Mouse (Mus musculus): ENCODE results near the gene Prol1. TPM values are rescaled to one million over a fixed set of nuclear protein-coding genes. Genes with fewer than 3 reads are reported as not detected.

Prol1 gene
- not detected in 2 replicates for polyA plus RNA-seq (2015; fragmentation: Nextera tagmentation; extraction: Ambion mirVana)

DNA sequence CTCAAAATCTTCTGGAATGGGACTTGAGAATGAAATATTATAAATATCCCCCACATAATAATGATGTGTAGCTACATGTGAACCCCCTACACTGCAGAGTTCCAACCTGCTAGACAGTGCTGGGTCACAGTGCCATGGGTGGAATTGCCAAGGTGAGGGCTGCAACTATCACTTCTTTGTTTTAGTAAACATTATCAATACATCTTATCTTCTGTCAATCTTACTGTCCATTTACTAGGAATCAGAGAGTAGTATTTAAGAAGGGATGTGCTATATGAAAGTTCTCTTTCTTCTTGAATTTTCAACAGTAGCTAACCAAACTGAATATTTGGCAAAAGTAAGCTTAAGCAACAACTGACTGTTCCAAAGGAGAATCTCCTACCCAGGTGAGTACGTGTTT is at the start of gene Prol1:
TSS of gene Prol1 (plus strand) at position 301 of the 400 bp plus-strand sequence.

DNA sequence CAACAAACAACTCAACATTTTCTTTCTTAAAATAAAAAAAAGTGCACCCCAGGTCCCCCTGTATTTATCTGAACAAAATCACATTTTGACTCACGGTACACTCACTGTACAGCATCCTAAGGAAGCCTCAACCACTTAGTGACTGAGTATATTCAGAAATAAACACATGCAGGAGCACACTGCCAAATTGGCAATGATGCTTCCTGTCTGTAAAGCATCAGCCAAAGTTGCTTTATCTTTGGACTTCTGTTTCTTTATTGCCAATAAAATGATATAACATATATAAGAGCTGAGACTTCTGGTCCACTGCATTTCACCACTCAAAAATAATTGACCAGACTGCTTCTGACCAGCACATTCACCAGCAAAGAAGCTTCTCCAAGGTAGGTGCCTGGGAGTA is 48.5 kb upstream of the Prol1 start, which contains the start of gene Gm7714:
TSS of gene Gm7714 (plus strand) at position 301 of the 400 bp plus-strand sequence.

DNA sequence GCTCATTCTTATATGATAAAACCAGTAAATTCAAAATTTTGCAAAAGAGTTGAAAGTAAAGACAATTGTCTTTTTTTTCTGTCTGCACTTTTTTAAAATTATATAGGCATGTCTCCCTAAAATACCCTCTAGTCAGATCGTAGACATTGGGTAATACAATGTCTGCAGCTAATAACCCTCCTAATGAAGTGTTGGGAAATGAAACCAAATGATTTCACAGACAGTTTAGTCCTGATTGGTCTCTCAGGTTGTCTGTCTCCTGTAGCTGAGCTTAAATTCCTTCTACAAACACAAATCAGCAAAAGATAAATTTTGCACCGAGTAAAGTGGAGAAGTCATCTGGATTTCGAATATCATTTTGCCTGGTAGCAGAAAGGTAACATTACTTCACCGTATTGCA is 58.7 kb downstream of the Prol1 start, which contains the start of gene Amtn:
TSS of gene Amtn (plus strand) at position 301 of the 400 bp plus-strand sequence.

Other genes starting within 250 kb of the Prol1 start
- gene Smr2, start 230.8 kb upstream of the Prol1 start, polyA plus RNA-seq (2015; fragmentation: Nextera tagmentation; extraction: Ambion mirVana): not detected in 2 replicates
- not detected in 2 replicates for gene Gm11116, start 205.8 kb upstream of the Prol1 start, polyA plus RNA-seq (2015; fragmentation: Nextera tagmentation; extraction: Ambion mirVana)
- gene Gm11115, start 163.2 kb upstream of the Prol1 start, polyA plus RNA-seq (2015; fragmentation: Nextera tagmentation; extraction: Ambion mirVana): not detected in 2 replicates
- gene Gm7714, start 48.4 kb upstream of the Prol1 start, polyA plus RNA-seq (2015; fragmentation: Nextera tagmentation; extraction: Ambion mirVana): not detected in 2 replicates
- gene Amtn, start 58.8 kb downstream of the Prol1 start, polyA plus RNA-seq (2015; fragmentation: Nextera tagmentation; extraction: Ambion mirVana): not detected in 2 replicates
- gene Ambn, start 138.7 kb downstream of the Prol1 start, polyA plus RNA-seq (2015; fragmentation: Nextera tagmentation; extraction: Ambion mirVana): not detected in 2 replicates
- not detected in 2 replicates for gene Enam, start 170.7 kb downstream of the Prol1 start, polyA plus RNA-seq (2015; fragmentation: Nextera tagmentation; extraction: Ambion mirVana)
- gene Jchain, start 210.6 kb downstream of the Prol1 start, polyA plus RNA-seq (2015; fragmentation: Nextera tagmentation; extraction: Ambion mirVana): 0.12 and 0.15 TPM in 2 replicates
- 43.9 and 51.2 TPM in 2 replicates for gene Utp3, start 237.2 kb downstream of the Prol1 start, polyA plus RNA-seq (2015; fragmentation: Nextera tagmentation; extraction: Ambion mirVana)
- 8.7 and 10.8 TPM in 2 replicates for gene Rufy3, start 247.7 kb downstream of the Prol1 start, polyA plus RNA-seq (2015; fragmentation: Nextera tagmentation; extraction: Ambion mirVana)

Measured in urinary bladder, postnatal 0 days (tissue).